Mouse (Mus musculus): Measurements from ENCODE around the gene Ccdc36. TPM values are rescaled to one million over a fixed set of nuclear protein-coding genes. Genes with fewer than 3 reads are reported as not detected.

The Ccdc36 gene
- total RNA-seq, 2 experiments from 2014 or later = 0.21 to 0.25 TPM

GRCm38 (mm10) chr9:108379294-108379693, 49.0 kb downstream of the Ccdc36 start:
- no peak for DNase-seq (ENCODE audit: low spot score in 2 of 2)

DNA sequence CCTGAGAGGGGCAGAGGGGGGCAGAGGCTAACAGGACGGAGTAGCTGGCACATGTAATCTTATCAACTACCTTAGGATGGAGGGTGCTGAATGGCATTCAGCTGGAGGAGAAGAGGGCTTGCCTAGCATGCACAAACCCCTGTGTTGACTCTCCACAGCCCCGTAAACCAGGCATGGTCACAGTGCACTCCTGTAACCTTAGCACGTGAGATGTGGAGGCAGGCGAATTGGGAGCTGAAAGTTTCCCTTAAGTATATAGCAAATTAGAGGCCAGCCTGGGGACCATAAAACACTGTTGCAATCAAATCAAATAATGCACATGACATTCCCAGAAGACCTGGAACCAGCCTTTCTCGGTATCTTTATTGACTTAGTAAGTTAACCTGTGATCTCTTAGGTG, 49.5 kb downstream of the Ccdc36 start:
- no peak for DNase-seq (ENCODE audit: low spot score in 2 of 2)

DNA sequence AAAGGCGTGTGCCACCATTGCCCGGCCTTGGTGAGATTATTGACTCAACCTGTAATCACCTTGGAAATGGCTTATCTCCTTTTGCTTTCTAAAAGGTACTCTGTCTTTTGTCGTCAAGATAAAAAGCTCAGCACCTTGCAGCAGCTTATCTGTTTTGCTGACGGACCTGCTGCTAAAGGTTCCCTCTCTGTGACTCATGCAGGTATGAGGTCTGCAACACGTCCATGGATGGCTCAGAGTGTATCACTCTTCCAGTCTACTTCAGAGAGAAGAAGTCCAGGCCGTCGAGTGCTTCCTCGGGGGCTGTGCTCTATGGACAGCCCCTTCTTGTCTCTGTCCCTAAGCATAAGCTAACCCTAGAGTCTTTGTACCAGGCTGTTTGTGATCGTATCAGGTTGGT, 50.0 kb downstream of the Ccdc36 start:
- no peak for DNase-seq (ENCODE audit: low spot score in 2 of 2)

Other genes starting within 250 kb of the Ccdc36 start
- under 1 TPM; 0.39 to 0.41 TPM for gene Bsn, start 238.1 kb downstream of the Ccdc36 start, total RNA-seq (2021)
- gene Dag1, start 164.5 kb downstream of the Ccdc36 start, total RNA-seq (2021) = 100 to 1,000 TPM; 400 to 402 TPM
- gene Nicn1, start 138.1 kb downstream of the Ccdc36 start, total RNA-seq (2021) = 10 to 100 TPM; 15.9 to 16.7 TPM
- gene Amt, start 131.6 kb downstream of the Ccdc36 start, total RNA-seq (2021) = 1 to 10 TPM; 2.4 to 3.1 TPM
- 100 to 1,000 TPM; 272 TPM for gene Rhoa, start 122.4 kb downstream of the Ccdc36 start, total RNA-seq (2021)
- gene Tcta, start 122.3 kb downstream of the Ccdc36 start, total RNA-seq (2021) = 10 to 100 TPM; 24.7 to 33.9 TPM
- gene Gpx1, start 89.6 kb downstream of the Ccdc36 start, total RNA-seq (2021) = 100 to 1,000 TPM in 1 of 2 experiments, 10 to 100 TPM in 1; 91.8 to 108 TPM
- gene Usp4, start 80.6 kb downstream of the Ccdc36 start, total RNA-seq (2021) = 10 to 100 TPM; 77.2 to 93.2 TPM
- 1 to 10 TPM in 1 of 2 experiments, under 1 TPM in 1; 0.57 to 1.2 TPM for gene 1700102P08Rik, start 35.7 kb downstream of the Ccdc36 start, total RNA-seq (2021)
- not detected for gene BC048562, start 8.0 kb upstream of the Ccdc36 start, total RNA-seq (2021)
- gene Ccdc71, start 32.0 kb upstream of the Ccdc36 start, total RNA-seq (2021) = 10 to 100 TPM; 27.0 to 31.3 TPM
- gene Klhdc8b, start 33.1 kb upstream of the Ccdc36 start, total RNA-seq (2021) = 10 to 100 TPM; 13.4 to 15.3 TPM
- gene Lamb2, start 51.3 kb upstream of the Ccdc36 start, total RNA-seq (2021) = 100 to 1,000 TPM; 180 to 191 TPM
- gene Usp19, start 62.1 kb upstream of the Ccdc36 start, total RNA-seq (2021) = 100 to 1,000 TPM; 107 to 126 TPM
- 10 to 100 TPM; 93.1 to 96.0 TPM for gene Qars, start 79.2 kb upstream of the Ccdc36 start, total RNA-seq (2021)
- 100 to 1,000 TPM; 109 to 123 TPM for gene Qrich1, start 88.3 kb upstream of the Ccdc36 start, total RNA-seq (2021)
- gene Impdh2, start 131.8 kb upstream of the Ccdc36 start, total RNA-seq (2021) = 10 to 100 TPM; 78.6 to 92.9 TPM
- gene Ndufaf3, start 138.9 kb upstream of the Ccdc36 start, total RNA-seq (2021) = 10 to 100 TPM; 39.6 to 46.7 TPM
- 10 to 100 TPM; 11.5 to 14.6 TPM for gene Dalrd3, start 141.4 kb upstream of the Ccdc36 start, total RNA-seq (2021)
- 10 to 100 TPM; 27.7 to 32.2 TPM for gene Wdr6, start 150.3 kb upstream of the Ccdc36 start, total RNA-seq (2021)
- gene P4htm, start 169.2 kb upstream of the Ccdc36 start, total RNA-seq (2021) = 1 to 10 TPM; 5.0 to 5.5 TPM
- 10 to 100 TPM; 58.2 to 68.8 TPM for gene Arih2, start 220.9 kb upstream of the Ccdc36 start, total RNA-seq (2021)
- 10 to 100 TPM; 68.4 to 75.8 TPM for gene Slc25a20, start 233.6 kb upstream of the Ccdc36 start, total RNA-seq (2021)

All from gastrocnemius, postnatal 4 days (tissue).